Mouse (Mus musculus) c-Kit-positive CD71-positive TER-119-negative erythroid progenitor cells, embryonic 14.5 days (primary cell): ENCODE results near the gene Tmf1.

Source experiments
- DNase-seq: peaks from one replicate; pipeline ENCODE4 v3.0.0-alpha.2; 2013; ENCODE audit warnings: low read depth

Tmf1 gene

GRCm38 (mm10) chr6:97106777-97107176 lies 72.1 kb downstream of the Tmf1 start:
- peak; percentile 40 for DNase-seq

GRCm38 (mm10) chr6:97106106-97106505 lies 72.8 kb downstream of the Tmf1 start:
- no peak for DNase-seq

DNA sequence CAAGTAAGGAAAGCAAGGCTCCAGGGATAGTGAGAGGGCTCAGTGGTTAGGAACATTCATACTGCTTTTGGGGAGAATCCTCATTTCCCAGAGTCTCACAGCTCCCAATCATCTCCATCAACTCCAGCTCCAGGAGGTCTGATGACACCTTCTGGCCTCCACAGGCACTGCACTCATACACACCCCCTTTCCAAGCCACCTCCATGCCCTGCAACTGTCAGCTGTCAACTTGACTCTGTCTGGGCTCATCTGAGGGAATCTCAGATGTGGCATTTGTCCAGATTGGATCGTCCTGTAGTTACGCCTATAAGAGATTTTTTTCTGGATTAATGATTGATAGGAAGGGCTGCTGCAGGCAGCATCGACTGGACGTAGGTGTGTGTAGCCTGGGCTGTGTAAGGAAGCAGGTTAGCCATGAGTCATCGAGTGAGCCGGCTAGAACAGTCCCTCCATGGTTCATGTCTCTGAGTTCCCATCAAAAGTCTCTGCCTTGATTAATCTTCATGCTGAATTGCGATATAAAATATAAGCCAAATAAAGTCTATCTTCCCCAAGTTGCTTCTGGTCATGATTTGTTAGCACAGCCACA lies 74.6 kb downstream of the Tmf1 start:
- DNase-seq, result no peak
